Mouse (Mus musculus) urinary bladder, postnatal 36 days (tissue): Measurements from ENCODE around the gene Itga6.
"Not testable (repeated sequence)": the region's sequence is repeated elsewhere in the genome, so short reads cannot be mapped to it uniquely, and the experiment has no call there.

Source experiments
- DNase-seq, 2 experiments: peaks; one replicate each; pipeline ENCODE4 v3.0.0; 2022; ENCODE audit warnings: low spot score in 2 of 2, mixed read lengths in 1 of 2

Itga6 gene

DNA sequence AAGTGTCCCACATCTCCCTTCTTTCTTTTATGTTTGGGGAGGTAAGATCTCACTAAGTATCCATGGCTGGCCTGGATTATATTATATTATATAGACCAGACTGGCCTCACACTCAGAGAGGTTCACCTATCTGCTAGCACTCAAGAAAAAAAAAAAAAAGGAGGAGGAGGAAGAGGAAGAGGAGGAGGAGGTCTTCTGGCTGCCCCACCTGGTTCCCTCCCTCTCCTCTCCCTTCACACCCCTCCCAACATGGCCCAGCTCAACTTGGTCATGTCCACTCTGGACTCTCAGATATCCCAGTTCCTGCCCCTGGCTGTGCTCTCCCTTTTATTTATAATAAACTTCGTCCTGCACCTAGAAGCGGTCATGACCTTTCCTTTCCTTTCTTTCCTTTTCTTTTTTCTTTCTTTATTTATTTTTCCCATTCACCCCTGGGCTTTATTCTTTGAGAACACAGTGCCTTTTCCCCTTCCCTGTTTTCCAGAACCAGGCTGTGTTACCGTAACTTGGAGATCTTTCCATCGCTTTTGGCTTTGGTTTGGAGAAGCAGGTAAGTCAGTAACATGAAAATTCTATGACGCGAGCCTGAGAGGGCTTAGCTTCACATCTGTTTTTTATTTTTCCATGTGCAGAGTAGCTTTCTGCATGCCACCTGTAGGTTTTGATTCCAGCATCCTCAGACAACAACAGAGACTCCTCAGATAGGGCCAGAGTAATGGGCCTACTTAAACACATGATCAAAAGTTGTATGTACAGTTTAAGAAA is at the start of gene Itga6:
Itga6 (plus strand) TSS at position 7 of the 765 bp plus-strand sequence.
- no peak for DNase-seq

DNA sequence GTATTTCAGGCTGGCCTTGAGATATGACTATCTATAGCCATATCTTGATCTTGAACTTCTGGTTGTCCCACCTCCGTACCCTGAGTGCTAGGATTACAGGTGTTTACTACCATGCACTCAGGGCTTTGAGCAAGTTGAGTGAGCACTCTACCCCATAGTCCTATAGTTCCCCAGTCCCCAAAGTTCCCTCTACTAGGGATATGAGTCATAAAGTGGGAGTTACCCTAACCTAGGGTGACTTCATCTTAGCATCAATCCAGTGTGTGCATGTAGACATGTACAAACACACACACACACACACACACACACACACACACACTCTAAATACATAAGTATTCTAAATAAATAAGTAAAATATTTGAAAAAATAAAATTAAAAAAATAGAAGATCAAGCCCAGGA is 48.6 kb upstream of the Itga6 start:
- DNase-seq = no peak

DNA sequence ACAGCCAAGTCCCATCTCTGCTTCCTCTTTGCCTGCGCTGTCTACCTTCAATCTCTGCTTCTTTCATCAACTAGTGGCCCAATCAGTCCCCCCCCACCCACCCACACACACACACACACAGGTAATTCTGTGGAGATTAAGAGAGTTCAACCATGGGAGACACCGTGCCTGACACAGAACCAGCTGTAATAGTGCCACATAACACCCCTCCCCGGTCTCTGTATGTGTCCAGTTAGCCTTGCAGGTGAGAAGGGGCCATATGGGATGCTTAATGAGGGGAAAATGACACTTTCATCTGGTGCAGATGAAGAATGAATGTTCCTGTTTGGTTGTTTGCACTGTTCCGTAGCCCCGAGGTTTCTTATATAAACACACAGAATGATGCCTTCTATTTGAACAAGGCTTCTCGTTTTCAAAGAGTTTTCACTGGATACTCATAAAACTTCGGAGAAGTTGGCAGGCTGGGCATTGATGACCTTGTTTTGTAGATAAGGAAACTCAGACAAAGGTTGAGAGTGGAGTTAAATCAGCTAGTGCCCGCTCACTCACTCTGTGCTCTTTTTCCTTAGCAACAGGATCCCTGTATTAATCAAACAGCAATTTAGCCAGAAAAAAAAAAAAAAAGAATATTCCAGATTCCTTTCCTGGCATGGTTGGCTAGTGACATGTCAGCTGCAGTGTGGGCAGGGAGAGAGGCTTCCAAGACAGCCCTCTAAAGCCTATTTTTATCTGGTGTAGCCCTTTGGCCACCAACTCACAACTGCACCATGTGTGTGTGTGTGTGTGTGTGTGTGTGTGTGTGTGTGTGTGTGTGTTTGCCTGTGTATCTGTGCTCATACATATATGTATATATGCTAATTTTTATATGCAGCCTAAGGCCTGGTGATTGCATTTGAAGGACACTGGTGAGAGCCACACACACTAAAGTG is 47.7 kb upstream of the Itga6 start:
- no peak for DNase-seq

GRCm38 (mm10) chr2:71698366-71698765 is 47.0 kb upstream of the Itga6 start:
- no peak for DNase-seq

DNA sequence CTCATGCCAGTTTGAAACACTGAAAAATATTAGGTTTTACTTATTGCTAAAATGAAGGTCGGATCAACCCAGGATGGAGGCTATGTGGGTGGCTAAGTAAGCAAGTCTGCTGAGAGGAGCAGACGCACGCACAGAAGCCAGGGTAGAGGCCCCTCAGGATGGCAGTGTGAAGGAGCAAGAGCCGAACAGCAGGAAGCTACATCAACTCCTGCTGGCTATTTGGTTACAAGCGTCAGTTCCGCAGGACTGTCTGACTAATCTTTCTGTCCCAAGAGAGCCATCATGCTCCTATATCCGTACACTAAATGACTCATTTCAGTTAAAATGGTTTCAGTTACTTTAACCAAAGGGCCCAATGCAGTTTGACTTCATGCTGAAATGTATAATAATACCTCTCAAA is 46.5 kb upstream of the Itga6 start:
- DNase-seq = no peak

- no peak for DNase-seq
These were observed 44.1 kb upstream of the Itga6 start for GRCm38 (mm10) chr2:71701341-71701740.

DNA sequence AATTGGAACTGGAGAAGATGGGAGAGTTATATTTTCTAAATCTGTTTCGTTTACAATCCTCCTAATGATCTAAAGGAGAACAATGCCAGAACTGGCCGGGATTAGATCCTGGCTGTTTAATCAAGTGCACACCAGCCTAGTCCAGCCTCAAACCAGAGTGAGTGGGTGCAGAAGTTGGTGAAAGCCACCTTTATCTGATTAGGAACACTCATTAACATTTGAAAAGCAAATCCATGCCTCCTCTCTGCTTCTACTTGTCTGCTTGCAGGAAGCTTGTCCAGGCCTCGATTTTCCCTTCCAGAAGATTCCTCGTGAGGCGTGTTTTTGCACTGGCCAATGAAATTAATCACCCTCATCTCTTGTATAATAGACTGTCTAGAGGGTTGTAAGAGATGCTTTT is 41.1 kb upstream of the Itga6 start:
- DNase-seq = no peak

GRCm38 (mm10) chr2:71708886-71709285 is 36.5 kb upstream of the Itga6 start:
- DNase-seq = no peak

- no peak for DNase-seq
These were observed 33.8 kb upstream of the Itga6 start for GRCm38 (mm10) chr2:71711640-71712039.

DNA sequence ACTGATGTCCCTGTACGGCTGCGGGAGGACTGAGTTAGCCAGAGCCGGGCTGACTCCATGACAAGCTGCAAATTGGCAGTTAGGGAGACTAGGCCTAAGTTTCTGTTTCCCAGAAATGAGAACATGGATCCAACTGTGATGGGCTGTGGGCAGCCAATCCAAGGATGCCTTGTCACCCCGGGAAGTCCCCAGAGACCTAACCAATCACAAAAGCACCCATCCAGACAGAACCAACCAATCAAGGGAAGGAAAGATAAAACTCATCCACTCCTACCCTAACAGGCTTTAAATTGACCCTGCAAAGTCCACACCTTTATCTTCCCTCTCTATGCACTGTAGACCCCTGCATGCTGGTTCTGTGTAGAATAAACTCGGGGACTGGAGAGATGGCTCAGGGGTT is 31.0 kb upstream of the Itga6 start:
- no peak for DNase-seq

DNA sequence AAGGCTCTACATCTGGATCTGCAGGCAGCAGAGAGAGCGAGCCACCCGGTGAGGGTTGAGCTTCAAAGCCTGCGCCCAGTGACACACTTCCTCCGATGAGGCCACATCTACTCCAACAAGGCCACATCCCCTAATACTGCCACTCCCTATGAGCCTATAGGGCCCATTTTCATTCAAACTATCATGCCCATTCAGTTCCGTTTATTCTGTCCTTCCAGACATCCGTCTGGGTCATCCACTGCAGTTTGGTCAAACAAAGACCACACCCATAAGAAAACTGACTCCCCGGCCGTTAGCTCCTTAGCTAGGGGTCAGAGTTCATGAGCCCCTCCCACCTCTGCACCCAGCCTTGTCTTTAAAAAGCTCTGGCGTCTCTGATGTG is 26.4 kb upstream of the Itga6 start:
- no peak for DNase-seq

- DNase-seq = no peak
These were observed 25.9 kb upstream of the Itga6 start for GRCm38 (mm10) chr2:71719387-71720034.

- not testable (repeated sequence) for DNase-seq
These were observed 24.9 kb upstream of the Itga6 start for GRCm38 (mm10) chr2:71720556-71720955.

- DNase-seq = no peak
These were observed 22.5 kb upstream of the Itga6 start for GRCm38 (mm10) chr2:71722913-71723312.

DNA sequence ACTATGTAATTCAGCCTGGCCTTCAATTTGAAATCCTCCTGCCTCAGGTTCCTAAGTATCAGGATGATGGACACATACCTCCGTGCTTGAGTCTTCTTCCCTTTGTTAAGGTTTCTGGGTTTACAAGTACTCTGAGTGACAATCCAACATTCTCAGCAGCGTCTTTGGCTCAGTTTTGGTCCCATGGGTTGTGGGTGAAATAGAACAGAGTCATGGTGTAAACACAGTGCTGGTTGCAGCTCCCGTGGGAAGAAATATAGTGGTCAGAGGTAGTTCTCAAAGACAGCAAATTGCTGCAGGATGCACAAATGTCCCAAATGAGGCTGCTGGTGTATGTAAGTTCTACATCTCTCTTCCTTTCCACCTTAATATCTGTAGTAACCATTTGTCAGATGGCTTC is 21.8 kb upstream of the Itga6 start:
- peak in 1 of 2 experiments; percentile 24 for DNase-seq

DNA sequence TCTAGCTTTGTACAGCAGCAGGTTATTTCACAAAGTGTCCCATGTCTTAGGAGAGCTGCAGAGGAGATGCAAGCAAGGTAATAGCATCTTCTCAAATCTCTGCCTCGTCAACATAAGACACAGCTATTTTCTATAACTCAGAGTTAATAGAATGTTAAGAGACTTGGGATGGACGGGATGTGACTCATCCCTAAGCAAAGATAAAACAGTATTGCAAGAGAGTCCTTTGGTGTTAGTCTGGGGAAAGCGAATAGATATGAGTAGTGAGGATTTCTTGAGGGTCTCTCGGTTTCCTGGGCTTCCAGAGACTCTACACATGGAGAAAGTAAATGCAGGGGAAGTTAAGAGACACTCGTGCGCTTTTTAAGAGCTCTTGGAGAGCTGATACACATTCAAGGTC is 21.4 kb upstream of the Itga6 start:
- DNase-seq = no peak

- DNase-seq = no peak
These were observed 20.0 kb upstream of the Itga6 start for GRCm38 (mm10) chr2:71725446-71725845.

- no peak for DNase-seq
These were observed 18.3 kb upstream of the Itga6 start for GRCm38 (mm10) chr2:71726883-71727676.

- no peak for DNase-seq
These were observed 17.1 kb upstream of the Itga6 start for GRCm38 (mm10) chr2:71728341-71728740.

- no peak for DNase-seq
These were observed 16.6 kb upstream of the Itga6 start for GRCm38 (mm10) chr2:71728796-71729195.
